In genomic region chr8:105359646-105360045, GRCm38 (mm10) we compare ENCODE assay signal across 12 mouse cellular contexts. TPM values are rescaled to one million over a fixed set of nuclear protein-coding genes. Genes with fewer than 3 reads are reported as not detected.
DNase-seq lines count a peak whose midpoint lies in the region; ATAC-seq and TF ChIP-seq lines count a peak whose summit lies in the region.
"Had no signal": no experiment of that assay in that cellular context is flagged by ENCODE, and none has a peak within 500 bp of the region (broad histone marks: within the 10 kb centered on the region; RNA-seq: fewer than 3 reads in every experiment).

No protein-coding gene starts in this region.

- H3K27me3 ChIP-seq in hindbrain, embryonic 11.5 days (ENCODE audit: control insufficient read depth, insufficient read depth, low read length) = no peaks in the 10 kb centered on the region
- H3K27me3 ChIP-seq in hindbrain, embryonic 10.5 days (ENCODE audit: insufficient read depth, poor library complexity, severe bottlenecking) = peaks cover 23% of the 10 kb centered on the region
- H3K27me3 ChIP-seq in CH12.LX (replicated peaks) = no peaks in the 10 kb centered on the region
- H3K27me3 ChIP-seq in limb, embryonic 10.5 days (ENCODE audit: low read depth, poor library complexity, severe bottlenecking) = no peaks in the 10 kb centered on the region
- H3K27me3 ChIP-seq: heart, embryonic 13.5 days; limb, embryonic 13.5 days had no signal

- peak; percentile 26; the same call in 1 of the 2 replicates for ATAC-seq in hindbrain, embryonic 11.5 days (ENCODE audit: low FRiP score)
- ATAC-seq in inflammation-experienced regulatory T-cells, adult 6 months = no peak

- no peak overlapping the region for H3K4me3 ChIP-seq in hindbrain, embryonic 11.5 days (ENCODE audit: low read depth, low read length)
- no peak overlapping the region for H3K4me3 ChIP-seq in hindbrain, embryonic 10.5 days
- H3K4me3 ChIP-seq in CH12.LX (replicated peaks in 1 of 3; ENCODE audit: low read depth in 2 of 3, low read length in 2 of 3, poor library complexity in 1 of 3) = no peak overlapping the region
- H3K4me3 ChIP-seq in limb, embryonic 10.5 days = no peak overlapping the region
- H3K4me3 ChIP-seq: heart, embryonic 13.5 days; limb, embryonic 13.5 days had no signal

- peaks cover 2% of the 10 kb centered on the region; the same call in 1 of the 2 replicates for H3K4me1 ChIP-seq in hindbrain, embryonic 11.5 days (replicated peaks; ENCODE audit: control insufficient read depth, insufficient read depth, low read length)
- H3K4me1 ChIP-seq in hindbrain, embryonic 10.5 days (replicated peaks) = peaks cover 31% of the 10 kb centered on the region
- peaks cover 9 to 15% of the 10 kb centered on the region in 2 experiments for H3K4me1 ChIP-seq in CH12.LX (ENCODE audit: control insufficient read depth in 1 of 2, insufficient read depth in 2 of 2)
- peaks cover 38% of the 10 kb centered on the region for H3K4me1 ChIP-seq in limb, embryonic 10.5 days

- TF ChIP-seq CTCF in CH12.LX (conservative IDR thresholded peaks at IDR 0.05 in 1 of 2, IDR thresholded peaks at IDR 0.05 in 1 of 2; ENCODE audit: low read depth in 2 of 2, low read length in 2 of 2) = peak in 1 of 2 experiments; percentile 60; a peak in 2 of 4 replicates

- H3K79me2 ChIP-seq in CH12.LX (replicated peaks; ENCODE audit: control insufficient read depth, extremely low read depth, insufficient read depth, poor library complexity, severe bottlenecking) = no peaks in the 10 kb centered on the region

- no peaks in the 10 kb centered on the region for H3K36me3 ChIP-seq in hindbrain, embryonic 11.5 days (ENCODE audit: control insufficient read depth, insufficient read depth, low read length)
- peaks cover 45% of the 10 kb centered on the region for H3K36me3 ChIP-seq in hindbrain, embryonic 10.5 days
- peaks cover 2 to 31% of the 10 kb centered on the region in 2 experiments for H3K36me3 ChIP-seq in CH12.LX (replicated peaks in 1 of 2; ENCODE audit: control insufficient read depth in 1 of 2, insufficient read depth in 1 of 2, low read length in 1 of 2)
- H3K36me3 ChIP-seq in limb, embryonic 10.5 days = peaks cover 69% of the 10 kb centered on the region

- DNase-seq in hindbrain, embryonic 11.5 days (ENCODE audit: low spot score) = peak; percentile 53
- no peak for DNase-seq in hindbrain, embryonic 10.5 days (ENCODE audit: low spot score)
- DNase-seq in CH12.LX (ENCODE audit: extremely low read depth) = peak; percentile 31
- DNase-seq in brain, adult 2 months (ENCODE audit: low read depth, low spot score) = peak; percentile 54
- no peak for DNase-seq in limb, embryonic 10.5 days (ENCODE audit: low spot score)
- DNase-seq in cerebellum, adult 11-12 months = no peak
- no peak for DNase-seq in right cerebral cortex, adult 18-20 months
- DNase-seq: thymus, adult 2 months had no signal

- H3K9me3 ChIP-seq in hindbrain, embryonic 11.5 days (ENCODE audit: control insufficient read depth, low read length) = no peaks in the 10 kb centered on the region
- no peaks in the 10 kb centered on the region for H3K9me3 ChIP-seq in hindbrain, embryonic 10.5 days
- H3K9me3 ChIP-seq in CH12.LX (replicated peaks; ENCODE audit: low read length) = no peaks in the 10 kb centered on the region
- no peaks in the 10 kb centered on the region for H3K9me3 ChIP-seq in limb, embryonic 10.5 days (replicated peaks)
- H3K9me3 ChIP-seq: heart, embryonic 13.5 days; limb, embryonic 13.5 days had no signal

- no peak for TF ChIP-seq POLR2A in CH12.LX (IDR thresholded peaks at IDR 0.05; ENCODE audit: low read depth, low read length)

- TF ChIP-seq EP300 in CH12.LX (IDR thresholded peaks at IDR 0.05; ENCODE audit: low read length) = no peak

- peak; percentile 54 for TF ChIP-seq RAD21 in CH12.LX (IDR thresholded peaks at IDR 0.05; ENCODE audit: low read depth, low read length)

- no peak overlapping the region for H3K9ac ChIP-seq in hindbrain, embryonic 11.5 days (ENCODE audit: low read depth, low read length)
- no peak overlapping the region for H3K9ac ChIP-seq in CH12.LX (ENCODE audit: insufficient read depth, low read depth)
- H3K9ac ChIP-seq: heart, embryonic 13.5 days; limb, embryonic 13.5 days had no signal

- H3K27ac ChIP-seq in hindbrain, embryonic 11.5 days (ENCODE audit: low read depth, low read length) = no peak overlapping the region
- no peak overlapping the region for H3K27ac ChIP-seq in hindbrain, embryonic 10.5 days
- no peak overlapping the region for H3K27ac ChIP-seq in CH12.LX (ENCODE audit: insufficient read depth, low read depth)
- H3K27ac ChIP-seq in limb, embryonic 10.5 days = 0 out of 2 replicates have a peak overlapping the region, but pooled peaks have one; percentile 7
- H3K27ac ChIP-seq: heart, embryonic 13.5 days; limb, embryonic 13.5 days had no signal

- 54% methylated on average over 4 of the region's 4 CpGs for WGBS in hindbrain, embryonic 11.5 days
- WGBS in hindbrain, embryonic 10.5 days = 52% methylated on average over 4 of the region's 4 CpGs
- 52% methylated on average over 4 of the region's 4 CpGs for WGBS in limb, embryonic 10.5 days

- in situ Hi-C loops in CH12.LX (cut with MboI; ENCODE audit: low pct_ligation_motif_present, low pct_unique_long_range_greater_than_20kb, low sequenced_read_pairs) = loop anchor here (10.0 kb wide), 1 partner anchor 115 kb away; the partner anchor contains the start of gene Tppp3

- H3K4me2 ChIP-seq in hindbrain, embryonic 11.5 days (replicated peaks; ENCODE audit: low read depth, low read length) = no peak overlapping the region
- no peak overlapping the region for H3K4me2 ChIP-seq in CH12.LX (ENCODE audit: insufficient read depth, low read depth, poor library complexity, severe bottlenecking)
- H3K4me2 ChIP-seq: heart, embryonic 13.5 days; limb, embryonic 13.5 days had no signal

- dilution Hi-C loops in CH12.LX (cut with MboI; ENCODE audit: extremely low pct_ligation_motif_present, extremely low pct_unique_long_range_greater_than_20kb, low sequenced_read_pairs) = no loop called here

TF ChIP-seq in CH12.LX, 34 proteins besides CTCF, POLR2A, EP300 and RAD21:
- peak; percentile 50 for TF ChIP-seq SMC3 (IDR thresholded peaks at IDR 0.05; ENCODE audit: low read depth, low read length)
- TF ChIP-seq ZMIZ1 (IDR thresholded peaks at IDR 0.05; ENCODE audit: low read depth, low read length) = no peak

RNA-seq across cellular contexts. Expression of gene Slc9a5, which starts 11.0 kb away (rescaled TPM):
- polyA plus RNA-seq in hindbrain, embryonic 11.5 days (2014; fragmentation: Nextera tagmentation; extraction: Ambion mirVana) = 3.9 and 4.5 TPM in 2 replicates
- 4.1 and 4.3 TPM in 2 replicates for polyA plus RNA-seq in hindbrain, embryonic 10.5 days (2016; fragmentation: Nextera tagmentation; extraction: Ambion mirVana)
- total RNA-seq in CH12.LX (2012; rRNA removed) (3.5 and 4.5 TPM in 2 replicates), CH12.LX (2014; rRNA removed) (0.72 and 0.95 TPM in 2 replicates)
- 3.1 and 3.5 TPM in 2 replicates for polyA plus RNA-seq in CH12.LX (2012; ENCODE audit: insufficient read length, low read depth)
- 4.5 and 6.3 TPM in 2 replicates for polyA plus RNA-seq in limb, embryonic 10.5 days (2016; fragmentation: Nextera tagmentation; extraction: Ambion mirVana)
- polyA plus RNA-seq in inflammation-experienced regulatory T-cells, adult 6 months (2017; shearing (Covaris generic)) = 1 to 10 TPM in 1 of 3 experiments, under 1 TPM in 2; 0.28 to 1.3 (median 0.42) TPM

RNA-seq across cellular contexts. Expression of gene Fhod1, which starts 11.9 kb away (rescaled TPM):
- 1.8 and 3.6 TPM in 2 replicates for polyA plus RNA-seq in hindbrain, embryonic 11.5 days (2014; fragmentation: Nextera tagmentation; extraction: Ambion mirVana)
- polyA plus RNA-seq in hindbrain, embryonic 10.5 days (2016; fragmentation: Nextera tagmentation; extraction: Ambion mirVana) = 2.4 and 2.8 TPM in 2 replicates
- total RNA-seq in CH12.LX (2012; rRNA removed) = 3.1 and 3.5 TPM in 2 replicates
- total RNA-seq in CH12.LX (2014; rRNA removed) = 0.81 and 1.8 TPM in 2 replicates
- polyA plus RNA-seq in CH12.LX (2012; ENCODE audit: insufficient read length, low read depth) = 7.4 and 8.1 TPM in 2 replicates
- 2.2 TPM in 2 replicates for polyA plus RNA-seq in limb, embryonic 10.5 days (2016; fragmentation: Nextera tagmentation; extraction: Ambion mirVana)
- polyA plus RNA-seq in inflammation-experienced regulatory T-cells, adult 6 months (2017; shearing (Covaris generic)) = 1 to 10 TPM; 3.1 to 3.5 (median 3.2) TPM

RNA-seq across cellular contexts. Expression of gene Plekhg4, which starts 13.4 kb away (rescaled TPM):
- 0.26 and 0.73 TPM in 2 replicates for polyA plus RNA-seq in hindbrain, embryonic 11.5 days (2014; fragmentation: Nextera tagmentation; extraction: Ambion mirVana)
- 0.52 and 0.75 TPM in 2 replicates for polyA plus RNA-seq in hindbrain, embryonic 10.5 days (2016; fragmentation: Nextera tagmentation; extraction: Ambion mirVana)
- total RNA-seq in CH12.LX (2012; rRNA removed) = 0.80 and 1.1 TPM in 2 replicates
- total RNA-seq in CH12.LX (2014; rRNA removed) = 0.44 and 0.59 TPM in 2 replicates
- polyA plus RNA-seq in CH12.LX (2012; ENCODE audit: insufficient read length, low read depth) = 0.33 and 0.54 TPM in 2 replicates
- polyA plus RNA-seq in limb, embryonic 10.5 days (2016; fragmentation: Nextera tagmentation; extraction: Ambion mirVana) = 0.28 and 0.74 TPM in 2 replicates
- polyA plus RNA-seq in inflammation-experienced regulatory T-cells, adult 6 months (2017; shearing (Covaris generic)) = under 1 TPM in 1 of 3 experiments, not detected in 2; 0.11 TPM
- total RNA-seq: neutrophil, adult 5-6 weeks had no signal

RNA-seq across cellular contexts. Expression of gene Tmem208, which starts 33.5 kb away (rescaled TPM):
- 102 and 105 TPM in 2 replicates for polyA plus RNA-seq in hindbrain, embryonic 11.5 days (2014; fragmentation: Nextera tagmentation; extraction: Ambion mirVana)
- 110 and 113 TPM in 2 replicates for polyA plus RNA-seq in hindbrain, embryonic 10.5 days (2016; fragmentation: Nextera tagmentation; extraction: Ambion mirVana)
- total RNA-seq in CH12.LX (2012; rRNA removed) (88.1 and 113 TPM in 2 replicates), CH12.LX (2014; rRNA removed) (133 and 135 TPM in 2 replicates)
- polyA plus RNA-seq in CH12.LX (2012; ENCODE audit: insufficient read length, low read depth) = 76.2 and 99.9 TPM in 2 replicates
- polyA plus RNA-seq in limb, embryonic 10.5 days (2016; fragmentation: Nextera tagmentation; extraction: Ambion mirVana) = 102 and 105 TPM in 2 replicates
- polyA plus RNA-seq in inflammation-experienced regulatory T-cells, adult 6 months (2017; shearing (Covaris generic)) = 100 to 1,000 TPM; 136 to 151 (median 144) TPM

RNA-seq across cellular contexts. Expression of gene Lrrc29, which starts 33.6 kb away (rescaled TPM):
- polyA plus RNA-seq in hindbrain, embryonic 11.5 days (2014; fragmentation: Nextera tagmentation; extraction: Ambion mirVana) = 0.98 and 1.2 TPM in 2 replicates
- 1.2 and 1.3 TPM in 2 replicates for polyA plus RNA-seq in hindbrain, embryonic 10.5 days (2016; fragmentation: Nextera tagmentation; extraction: Ambion mirVana)
- 1.7 and 1.8 TPM in 2 replicates for total RNA-seq in CH12.LX (2012; rRNA removed)
- total RNA-seq in CH12.LX (2014; rRNA removed) = 0.73 and 1.4 TPM in 2 replicates
- polyA plus RNA-seq in CH12.LX (2012; ENCODE audit: insufficient read length, low read depth) = 1.4 and 1.8 TPM in 2 replicates
- 1.4 TPM in 2 replicates for polyA plus RNA-seq in limb, embryonic 10.5 days (2016; fragmentation: Nextera tagmentation; extraction: Ambion mirVana)
- 1 to 10 TPM; 1.8 to 4.2 (median 3.2) TPM for polyA plus RNA-seq in inflammation-experienced regulatory T-cells, adult 6 months (2017; shearing (Covaris generic))

Comparison
In these comparisons a context has a peak if more than half of its experiments do, and no peak if none do; other contexts are left out.
1. DNase-seq: peak in hindbrain, embryonic 11.5 days (single experiment), CH12.LX (single experiment) and brain, adult 2 months (single experiment); none in hindbrain, embryonic 10.5 days (single experiment), limb, embryonic 10.5 days (single experiment), cerebellum, adult 11-12 months (single experiment) and right cerebral cortex, adult 18-20 months (single experiment).